Mouse (Mus musculus): ENCODE data around the gene Asap2. TPM values are rescaled to one million over a fixed set of nuclear protein-coding genes. Genes with fewer than 3 reads are reported as not detected.

Asap2 gene
- polyA plus RNA-seq, 1 experiment from 2014 or later, result 13.4 TPM

GRCm38 (mm10) chr12:21274446-21274845 lies 284.2 kb downstream of the Asap2 start:
- no peak overlapping the region for H3K9ac ChIP-seq (replicated peaks; ENCODE audit: low read depth, low read length)
- H3K36me3 ChIP-seq (ENCODE audit: control insufficient read depth, insufficient read depth), result peaks cover 6% of the 10 kb centered on the region; the same call in 1 of the 2 replicates
- H3K27me3 ChIP-seq (replicated peaks; ENCODE audit: control insufficient read depth, insufficient read depth, low read length), result no peaks in the 10 kb centered on the region
- no peaks in the 10 kb centered on the region for H3K9me3 ChIP-seq (ENCODE audit: control insufficient read depth, low read length)
- H3K27ac ChIP-seq (ENCODE audit: low read length), result no peak overlapping the region
- WGBS, result 69% methylated on average over 7 of the region's 7 CpGs
- no peak overlapping the region for H3K4me3 ChIP-seq (replicated peaks; ENCODE audit: low read length)
- no peak for ATAC-seq
- no peak overlapping the region for H3K4me2 ChIP-seq (ENCODE audit: low read length)
- H3K4me1 ChIP-seq (replicated peaks; ENCODE audit: control insufficient read depth, insufficient read depth, low read length), result no peaks in the 10 kb centered on the region

GRCm38 (mm10) chr12:21277352-21277864 lies 287.1 kb downstream of the Asap2 start:
- Histone ChIP-seq H3K9ac (replicated peaks; ENCODE audit: low read depth, low read length) (no peak overlapping the region), H3K4me3 (replicated peaks; ENCODE audit: low read length) (no peak overlapping the region), H3K9me3 (ENCODE audit: control insufficient read depth, low read length) (no peaks in the 10 kb centered on the region), H3K4me1 (replicated peaks; ENCODE audit: control insufficient read depth, insufficient read depth, low read length) (no peaks in the 10 kb centered on the region), H3K27ac (ENCODE audit: low read length) (no peak overlapping the region), H3K4me2 (ENCODE audit: low read length) (no peak overlapping the region), H3K36me3 (ENCODE audit: control insufficient read depth, insufficient read depth) (no peaks in the 10 kb centered on the region), H3K27me3 (replicated peaks; ENCODE audit: control insufficient read depth, insufficient read depth, low read length) (no peaks in the 10 kb centered on the region)
- ATAC-seq, result no peak
- WGBS, result 69% methylated on average over 1 of the region's 1 CpGs

DNA sequence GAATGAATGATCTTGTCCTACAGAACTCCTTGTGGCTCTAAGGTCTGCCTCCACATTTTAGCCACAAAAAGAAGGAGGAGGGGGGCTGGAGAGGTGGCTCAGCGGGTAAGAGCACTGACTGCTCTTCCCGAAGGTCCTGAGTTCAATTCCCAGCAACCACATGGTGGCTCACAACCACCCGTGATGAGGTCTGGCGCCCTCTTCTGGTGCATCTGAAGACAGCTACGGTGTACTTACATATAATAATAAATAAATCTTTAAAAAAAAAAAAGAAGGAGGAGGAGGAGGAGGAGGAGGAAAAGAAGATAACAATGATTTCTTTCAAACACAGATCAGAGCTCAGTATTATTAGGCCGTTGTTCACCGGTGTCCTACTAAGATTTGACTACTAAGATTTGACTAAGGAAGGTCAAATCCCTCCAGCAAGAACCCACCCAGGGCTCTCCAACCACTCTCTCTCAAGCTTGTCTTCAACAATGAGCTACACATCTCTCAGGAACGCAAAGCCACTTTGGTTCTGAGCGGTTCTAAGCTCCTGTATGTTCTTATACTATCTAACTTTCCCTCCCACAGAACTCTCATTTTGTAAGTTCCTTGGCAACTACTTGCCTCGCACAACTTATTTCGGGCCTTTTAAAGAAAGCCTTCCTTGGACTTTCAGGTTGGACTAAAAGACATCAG lies 294.6 kb downstream of the Asap2 start, which contains the start of gene Cpsf3:
Cpsf3 (plus strand) TSS at position 631 of the 681 bp plus-strand sequence.
- no peak for ATAC-seq
- no peaks in the 10 kb centered on the region for H3K9me3 ChIP-seq (ENCODE audit: control insufficient read depth, low read length)
- WGBS, result 54% methylated on average over 11 of the region's 11 CpGs
- H3K27ac ChIP-seq (ENCODE audit: low read length), result peak within 1 kb of the TSS; percentile 93
- H3K4me3 ChIP-seq (replicated peaks; ENCODE audit: low read length), result peak within 1 kb of the TSS; percentile 95
- peaks cover 29% of the 10 kb centered on the region for H3K4me1 ChIP-seq (replicated peaks; ENCODE audit: control insufficient read depth, insufficient read depth, low read length)
- H3K4me2 ChIP-seq (ENCODE audit: low read length), result peak within 1 kb of the TSS; percentile 79
- H3K27me3 ChIP-seq (replicated peaks; ENCODE audit: control insufficient read depth, insufficient read depth, low read length), result no peaks in the 10 kb centered on the region
- H3K9ac ChIP-seq (replicated peaks; ENCODE audit: low read depth, low read length), result peak within 1 kb of the TSS; percentile 91
- H3K36me3 ChIP-seq (ENCODE audit: control insufficient read depth, insufficient read depth), result no peaks in the 10 kb centered on the region

- peak overlapping the region; percentile 91 for H3K9ac ChIP-seq (replicated peaks; ENCODE audit: low read depth, low read length)
- peak overlapping the region; percentile 78 for H3K27ac ChIP-seq (ENCODE audit: low read length)
- peaks cover 5% of the 10 kb centered on the region; the same call in 1 of the 2 replicates for H3K36me3 ChIP-seq (ENCODE audit: control insufficient read depth, insufficient read depth)
- peak overlapping the region; percentile 95 for H3K4me3 ChIP-seq (replicated peaks; ENCODE audit: low read length)
- no peaks in the 10 kb centered on the region for H3K9me3 ChIP-seq (ENCODE audit: control insufficient read depth, low read length)
- peaks cover 29% of the 10 kb centered on the region for H3K4me1 ChIP-seq (replicated peaks; ENCODE audit: control insufficient read depth, insufficient read depth, low read length)
- under 1% methylated on average over 47 of the region's 47 CpGs for WGBS
- peak; percentile 84 for ATAC-seq
- H3K27me3 ChIP-seq (replicated peaks; ENCODE audit: control insufficient read depth, insufficient read depth, low read length), result no peaks in the 10 kb centered on the region
- H3K4me2 ChIP-seq (ENCODE audit: low read length), result peak overlapping the region; percentile 79
Observed at GRCm38 (mm10) chr12:21285508-21286242, 295.4 kb downstream of the Asap2 start.

DNA sequence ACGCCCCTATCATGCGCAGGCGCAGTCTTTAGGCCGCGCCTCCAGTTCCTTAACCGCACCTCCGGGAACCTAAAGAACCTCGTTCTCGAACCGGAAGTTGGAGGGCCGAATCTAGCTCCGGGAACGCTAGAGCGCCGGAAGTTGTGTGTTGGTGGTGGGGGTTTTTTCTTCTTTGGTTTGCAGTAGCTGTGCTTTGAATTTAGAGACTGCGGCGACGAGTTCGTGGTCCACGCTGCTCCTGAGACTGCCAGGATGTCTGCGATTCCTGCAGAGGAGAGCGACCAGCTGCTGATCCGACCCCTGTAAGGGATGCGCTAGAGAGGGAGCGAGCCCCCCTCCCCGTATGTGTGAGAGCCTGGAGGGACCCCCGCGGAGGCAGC lies 296.0 kb downstream of the Asap2 start, which contains the start of gene Itgb1bp1:
Itgb1bp1 (minus strand) TSS at position 42 of the 380 bp plus-strand sequence.
- H3K4me3 ChIP-seq (replicated peaks; ENCODE audit: low read length), result peak within 1 kb of the TSS; percentile 95
- WGBS, result 0% methylated on average over 28 of the region's 28 CpGs
- no peaks in the 10 kb centered on the region for H3K27me3 ChIP-seq (replicated peaks; ENCODE audit: control insufficient read depth, insufficient read depth, low read length)
- no peaks in the 10 kb centered on the region for H3K9me3 ChIP-seq (ENCODE audit: control insufficient read depth, low read length)
- H3K9ac ChIP-seq (replicated peaks; ENCODE audit: low read depth, low read length), result peak within 1 kb of the TSS; percentile 91
- peak within 1 kb of the TSS; percentile 79 for H3K4me2 ChIP-seq (ENCODE audit: low read length)
- peak within 1 kb of the TSS; percentile 93 for H3K27ac ChIP-seq (ENCODE audit: low read length)
- ATAC-seq, result peak; percentile 97
- peaks cover 8% of the 10 kb centered on the region for H3K36me3 ChIP-seq (ENCODE audit: control insufficient read depth, insufficient read depth)
- H3K4me1 ChIP-seq (replicated peaks; ENCODE audit: control insufficient read depth, insufficient read depth, low read length), result peaks cover 29% of the 10 kb centered on the region

DNA sequence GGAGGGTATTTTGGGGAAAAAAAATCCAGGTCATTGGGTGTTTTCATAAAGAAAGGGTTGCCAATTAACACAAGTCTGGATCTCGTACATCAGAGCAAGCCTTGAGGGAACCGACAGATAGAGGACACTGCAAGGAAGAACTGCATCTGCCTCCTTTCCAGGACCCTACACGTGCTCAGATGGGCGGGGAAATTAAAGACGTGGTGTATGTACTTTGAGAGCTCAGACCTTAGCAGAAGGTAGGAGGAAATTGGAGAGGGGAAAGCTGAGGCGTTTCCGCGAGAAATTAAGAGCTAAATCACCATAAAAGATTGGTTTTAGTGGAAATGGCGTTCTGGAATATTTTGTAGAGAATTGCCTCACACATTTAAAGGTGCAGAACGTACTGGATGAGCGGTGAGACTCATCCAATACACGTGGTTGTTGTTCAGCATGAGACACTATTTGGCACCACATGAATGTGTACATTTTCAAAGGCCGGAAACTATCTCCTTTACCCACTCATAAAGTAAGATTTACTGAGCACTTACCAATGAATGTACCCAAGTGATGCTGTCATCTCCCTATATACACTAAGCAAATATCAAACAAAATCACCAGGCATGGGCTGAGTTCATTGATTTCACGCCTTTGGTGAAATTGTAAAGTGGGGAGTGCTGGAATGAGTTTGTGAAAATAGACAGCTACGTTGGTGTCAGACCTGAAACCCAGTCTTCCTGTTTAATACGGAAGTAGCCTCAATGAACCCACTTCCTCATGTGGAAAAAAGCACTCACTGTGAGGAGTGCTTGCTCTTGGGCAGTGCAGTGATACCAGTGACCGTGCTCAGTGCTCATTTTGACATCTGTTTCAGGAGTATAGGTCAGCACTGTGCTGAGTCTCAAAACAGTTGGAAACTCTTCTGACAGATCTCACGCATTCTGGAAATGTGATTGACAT lies 296.7 kb downstream of the Asap2 start:
- H3K9me3 ChIP-seq (ENCODE audit: control insufficient read depth, low read length), result no peaks in the 10 kb centered on the region
- H3K4me3 ChIP-seq (replicated peaks; ENCODE audit: low read length), result peak overlapping the region; percentile 95
- peak overlapping the region; percentile 93 for H3K27ac ChIP-seq (ENCODE audit: low read length)
- H3K9ac ChIP-seq (replicated peaks; ENCODE audit: low read depth, low read length), result peak overlapping the region; percentile 88
- peak overlapping the region; percentile 75 for H3K4me2 ChIP-seq (ENCODE audit: low read length)
- H3K36me3 ChIP-seq (ENCODE audit: control insufficient read depth, insufficient read depth), result peaks cover 12% of the 10 kb centered on the region
- WGBS, result 36% methylated on average over 18 of the region's 18 CpGs
- no peaks in the 10 kb centered on the region for H3K27me3 ChIP-seq (replicated peaks; ENCODE audit: control insufficient read depth, insufficient read depth, low read length)
- ATAC-seq, result peak; percentile 19
- peaks cover 29% of the 10 kb centered on the region for H3K4me1 ChIP-seq (replicated peaks; ENCODE audit: control insufficient read depth, insufficient read depth, low read length)

DNA sequence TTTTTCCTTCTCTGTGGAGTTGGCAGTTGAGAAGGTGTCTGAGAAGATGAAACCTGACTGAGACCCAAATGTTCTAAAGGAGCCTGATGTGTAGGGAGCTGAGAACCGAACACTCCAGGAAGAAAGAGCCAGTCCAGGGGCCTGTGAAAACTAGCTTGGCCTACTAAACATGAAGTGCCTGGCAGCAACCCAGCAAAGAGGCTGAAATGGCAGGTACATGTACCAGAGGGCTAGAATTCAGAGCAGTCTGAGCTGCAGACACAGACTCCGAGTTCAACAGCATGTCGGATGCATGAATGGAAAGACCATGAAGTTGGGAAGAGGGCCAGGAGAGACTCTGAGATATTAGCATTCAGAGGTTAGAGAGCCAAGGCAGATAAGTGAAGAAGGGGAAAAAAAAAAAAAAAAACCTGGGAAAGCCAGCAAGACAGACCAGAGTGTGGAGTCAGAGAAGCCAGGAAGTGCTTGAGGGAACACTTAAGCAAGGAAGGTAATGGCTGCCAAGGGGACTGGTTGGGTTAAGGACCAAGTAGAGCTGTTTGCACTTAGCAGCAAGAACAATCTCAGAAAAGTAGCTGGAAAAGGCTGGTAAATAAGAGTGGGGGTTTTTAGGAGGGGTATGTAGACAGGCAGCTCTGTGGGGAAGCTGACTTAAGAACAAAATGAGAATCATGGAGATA lies 298.6 kb downstream of the Asap2 start:
- Histone ChIP-seq H3K36me3 (ENCODE audit: control insufficient read depth, insufficient read depth) (peaks cover 19% of the 10 kb centered on the region), H3K9me3 (ENCODE audit: control insufficient read depth, low read length) (no peaks in the 10 kb centered on the region), H3K27me3 (replicated peaks; ENCODE audit: control insufficient read depth, insufficient read depth, low read length) (no peaks in the 10 kb centered on the region), H3K4me1 (replicated peaks; ENCODE audit: control insufficient read depth, insufficient read depth, low read length) (peaks cover 29% of the 10 kb centered on the region), H3K9ac (replicated peaks; ENCODE audit: low read depth, low read length) (no peak overlapping the region), H3K4me2 (ENCODE audit: low read length) (no peak overlapping the region), H3K27ac (ENCODE audit: low read length) (no peak overlapping the region), H3K4me3 (replicated peaks; ENCODE audit: low read length) (no peak overlapping the region)
- ATAC-seq, result no peak
- WGBS, result 92% methylated on average over 3 of the region's 3 CpGs

DNA sequence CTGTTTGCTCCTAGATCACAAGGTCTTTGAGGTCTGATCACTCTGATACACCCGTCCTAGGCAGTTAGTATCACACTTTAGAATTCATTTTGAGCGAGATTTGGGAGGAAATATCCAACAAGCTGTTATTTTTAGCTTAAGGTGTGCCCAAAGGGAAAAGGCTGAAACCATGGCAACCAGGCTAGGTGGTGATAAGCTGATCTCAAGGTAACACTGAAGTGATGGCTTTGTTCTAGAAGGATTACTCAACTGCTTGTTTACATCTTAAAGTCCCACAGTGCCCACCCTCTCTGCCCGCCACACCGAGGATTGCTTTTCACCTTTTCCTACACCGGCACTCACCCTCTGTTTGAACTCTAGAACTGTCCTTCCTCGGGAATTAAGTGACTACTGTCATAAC lies 299.4 kb downstream of the Asap2 start:
- Histone ChIP-seq H3K27ac (ENCODE audit: low read length) (no peak overlapping the region), H3K27me3 (replicated peaks; ENCODE audit: control insufficient read depth, insufficient read depth, low read length) (no peaks in the 10 kb centered on the region), H3K4me2 (ENCODE audit: low read length) (no peak overlapping the region), H3K4me3 (replicated peaks; ENCODE audit: low read length) (no peak overlapping the region), H3K9me3 (ENCODE audit: control insufficient read depth, low read length) (no peaks in the 10 kb centered on the region), H3K9ac (replicated peaks; ENCODE audit: low read depth, low read length) (no peak overlapping the region), H3K4me1 (replicated peaks; ENCODE audit: control insufficient read depth, insufficient read depth, low read length) (peaks cover 29% of the 10 kb centered on the region), H3K36me3 (ENCODE audit: control insufficient read depth, insufficient read depth) (peaks cover 20% of the 10 kb centered on the region)
- ATAC-seq, result no peak
- WGBS, result 84% methylated on average over 6 of the region's 6 CpGs
